Mouse (Mus musculus) kidney, adult 2 months (tissue): ENCODE measurements around the gene Igsf8. TPM values are rescaled to one million over a fixed set of nuclear protein-coding genes. Genes with fewer than 3 reads are reported as not detected.
A peak's percentile ranks its signal among the peaks of the same experiment; 100 is the strongest.

ENCODE experiments used
- DNase-seq: peaks from one replicate; pipeline ENCODE4 v3.0.0; 2021
- H3K27ac ChIP-seq: fragments of 200-500 bp; 2 replicates; pipeline ENCODE4 v1.5.1; 2012; ENCODE audit warnings: low read depth, low read length, control low read depth, inconsistent platforms; ENCODE audit not compliant: insufficient read depth
- H3K27me3 ChIP-seq: fragments of 200-500 bp; replicated peaks from 2 replicates; pipeline ENCODE4 v1.6.1; 2012; ENCODE audit warnings: mild to moderate bottlenecking, moderate library complexity, low read length, inconsistent platforms; ENCODE audit not compliant: control insufficient read depth, insufficient read depth
- H3K36me3 ChIP-seq: fragments of 200-500 bp; 2 replicates; pipeline ENCODE4 v1.6.1; 2012; ENCODE audit warnings: mild to moderate bottlenecking, moderate library complexity, low read length, inconsistent platforms; ENCODE audit not compliant: control insufficient read depth, insufficient read depth
- H3K4me1 ChIP-seq: fragments of 200-500 bp; 2 replicates; pipeline ENCODE4 v1.6.1; 2011; ENCODE audit warnings: low read length; ENCODE audit not compliant: control insufficient read depth, insufficient read depth
- H3K4me3 ChIP-seq: fragments of 200-500 bp; 2 replicates; pipeline ENCODE4 v1.5.1; 2011; ENCODE audit warnings: mild to moderate bottlenecking, low read depth, low read length, control low read depth; ENCODE audit not compliant: insufficient read depth
- CTCF ChIP-seq: fragments of 200-500 bp; conservative IDR thresholded peaks from 2 replicates; pipeline ENCODE4 v1.5.1; 2011; ENCODE audit warnings: low read depth, mild to moderate bottlenecking, control low read depth, low read length, moderate library complexity, mixed read lengths; ENCODE audit not compliant: insufficient read depth, insufficient read length
- POLR2A ChIP-seq: fragments of 200-500 bp; IDR thresholded peaks from one replicate; pipeline ENCODE4 v1.6.1; 2011; ENCODE audit warnings: low read depth, low read length, control low read depth
- WGBS: fragments of 180-500 bp; shearing (Covaris S2); methylation state at CpG from one replicate; pipeline ENCODE4 v1.1.7; 2018; 5-methylcytosine and 5-hydroxymethylcytosine counted together
- polyA plus RNA-seq: library from polyadenylated mRNA; depleted of rRNA; stranded (reverse); fragments of >200 nt; gene quantifications from 2 replicates; pipeline ENCODE4 v1.2.3, GENCODE M21; 2012; rRNA removed

The Igsf8 gene
- polyA plus RNA-seq, 1 experiment: 54.3 TPM

GRCm38 (mm10) chr1:172358341-172358740 lies 96.9 kb downstream of the Igsf8 start:
- no peak overlapping the region for H3K4me3 ChIP-seq
- TF ChIP-seq POLR2A: no peak
- no peak for TF ChIP-seq CTCF
- DNase-seq: no peak
- no peak overlapping the region for H3K27ac ChIP-seq
- WGBS: 47% methylated on average over 10 of the region's 10 CpGs
- H3K4me1 ChIP-seq: no peaks in the 10 kb centered on the region; the same call in 1 of the 2 replicates
- no peaks in the 10 kb centered on the region for H3K27me3 ChIP-seq
- no peaks in the 10 kb centered on the region for H3K36me3 ChIP-seq

GRCm38 (mm10) chr1:172364684-172365083 lies 103.2 kb downstream of the Igsf8 start:
- no peak overlapping the region for H3K4me3 ChIP-seq

GRCm38 (mm10) chr1:172368768-172369418 lies 107.5 kb downstream of the Igsf8 start:
- no peak overlapping the region for H3K27ac ChIP-seq
- H3K4me3 ChIP-seq: no peak overlapping the region
- TF ChIP-seq POLR2A: no peak
- peak; percentile 46; the same call in 1 of the 2 replicates for TF ChIP-seq CTCF
- no peaks in the 10 kb centered on the region for H3K36me3 ChIP-seq
- 36% methylated on average over 23 of the region's 23 CpGs for WGBS
- peak; percentile 34 for DNase-seq
- H3K27me3 ChIP-seq: no peaks in the 10 kb centered on the region
- no peaks in the 10 kb centered on the region for H3K4me1 ChIP-seq

More at GRCm38 (mm10) chr1:172364684-172365083, 103.2 kb downstream of the Igsf8 start:
- Histone ChIP-seq H3K27ac (no peak overlapping the region), H3K36me3 (no peaks in the 10 kb centered on the region), H3K27me3 (no peaks in the 10 kb centered on the region), H3K4me1 (no peaks in the 10 kb centered on the region)
- DNase-seq: peak; percentile 60
- WGBS: 13% methylated on average over 6 of the region's 6 CpGs
- TF ChIP-seq POLR2A (no peak), CTCF (peak; percentile 67)

Other genes with a start within 250 kb of the Igsf8 start
- 2.9 and 3.3 TPM in 2 replicates for gene Vangl2, start 233.2 kb upstream of the Igsf8 start, polyA plus RNA-seq
- gene Nhlh1, start 204.1 kb upstream of the Igsf8 start, polyA plus RNA-seq: not detected in 2 replicates
- 60.4 and 74.9 TPM in 2 replicates for gene Copa, start 179.1 kb upstream of the Igsf8 start, polyA plus RNA-seq
- 94.0 and 98.3 TPM in 2 replicates for gene Ncstn, start 178.8 kb upstream of the Igsf8 start, polyA plus RNA-seq
- 110 and 125 TPM in 2 replicates for gene Pex19, start 134.9 kb upstream of the Igsf8 start, polyA plus RNA-seq
- gene Dcaf8, start 113.6 kb upstream of the Igsf8 start, polyA plus RNA-seq: 93.4 and 95.1 TPM in 2 replicates
- 52.1 and 58.7 TPM in 2 replicates for gene Pea15a, start 54.8 kb upstream of the Igsf8 start, polyA plus RNA-seq
- 0.29 and 27.1 TPM in 2 replicates for gene Casq1, start 41.8 kb upstream of the Igsf8 start, polyA plus RNA-seq
- gene Atp1a4, start 3.2 kb upstream of the Igsf8 start, polyA plus RNA-seq: 0.09 and 0.11 TPM in 2 replicates
- gene Atp1a2, start 36.4 kb downstream of the Igsf8 start, polyA plus RNA-seq: 21.5 and 36.4 TPM in 2 replicates
- gene Kcnj9, start 67.7 kb downstream of the Igsf8 start, polyA plus RNA-seq: 0.06 and 0.11 TPM in 2 replicates
- 17.0 and 17.1 TPM in 2 replicates for gene Kcnj10, start 79.6 kb downstream of the Igsf8 start, polyA plus RNA-seq
- 4.9 and 5.6 TPM in 2 replicates for gene Pigm, start 114.9 kb downstream of the Igsf8 start, polyA plus RNA-seq
- 19.2 and 20.2 TPM in 2 replicates for gene Slamf9, start 213.7 kb downstream of the Igsf8 start, polyA plus RNA-seq
- gene Igsf9, start 220.1 kb downstream of the Igsf8 start, polyA plus RNA-seq: 15.4 and 20.7 TPM in 2 replicates
- 202 and 286 TPM in 2 replicates for gene Tagln2, start 238.4 kb downstream of the Igsf8 start, polyA plus RNA-seq